8 mouse cellular contexts compared by ENCODE assay signal in genomic region chr4:152221411-152221887, GRCm38 (mm10). TPM values are rescaled to one million over a fixed set of nuclear protein-coding genes. Genes with fewer than 3 reads are reported as not detected.
DNase-seq lines count a peak whose midpoint lies in the region; ATAC-seq lines count a peak whose summit lies in the region.

No protein-coding gene starts in this region.

- no peak for DNase-seq in kidney, postnatal 10 days
- peak; percentile 54 for DNase-seq in embryo, embryonic 11 days
- peak; percentile 61 for DNase-seq in hindbrain, embryonic 14.5 days (ENCODE audit: low spot score)
- DNase-seq in midbrain, embryonic 11.5 days (ENCODE audit: low spot score, missing footprints), result peak; percentile 92
- DNase-seq in liver, embryonic 11.5 days (ENCODE audit: low spot score), result no peak
- DNase-seq in ovary, postnatal 10 days (ENCODE audit: low spot score), result no peak

- H3K4me1 ChIP-seq in kidney, embryonic 16.5 days (ENCODE audit: insufficient read depth, low read length), result peaks cover 22% of the 10 kb centered on the region
- H3K4me1 ChIP-seq in hindbrain, embryonic 14.5 days (replicated peaks; ENCODE audit: control insufficient read depth, insufficient read depth, low read length), result peaks cover 22% of the 10 kb centered on the region
- H3K4me1 ChIP-seq in midbrain, embryonic 11.5 days (ENCODE audit: control insufficient read depth, insufficient read depth, low read length), result peaks cover 19% of the 10 kb centered on the region
- no peaks in the 10 kb centered on the region for H3K4me1 ChIP-seq in liver, embryonic 11.5 days (replicated peaks; ENCODE audit: control insufficient read depth, insufficient read depth, low read length)

- H3K9me3 ChIP-seq in kidney, embryonic 16.5 days (ENCODE audit: low read length), result no peaks in the 10 kb centered on the region
- H3K9me3 ChIP-seq in hindbrain, embryonic 14.5 days (ENCODE audit: control insufficient read depth, low read length), result no peaks in the 10 kb centered on the region
- no peaks in the 10 kb centered on the region for H3K9me3 ChIP-seq in midbrain, embryonic 11.5 days (ENCODE audit: control insufficient read depth, low read length)
- no peaks in the 10 kb centered on the region for H3K9me3 ChIP-seq in liver, embryonic 11.5 days (ENCODE audit: control insufficient read depth, low read length)

- H3K36me3 ChIP-seq in kidney, embryonic 16.5 days (ENCODE audit: insufficient read depth, low read length), result no peaks in the 10 kb centered on the region; the same call in 1 of the 2 replicates
- H3K36me3 ChIP-seq in hindbrain, embryonic 14.5 days (replicated peaks; ENCODE audit: control insufficient read depth, insufficient read depth), result peaks cover 35% of the 10 kb centered on the region
- no peaks in the 10 kb centered on the region for H3K36me3 ChIP-seq in midbrain, embryonic 11.5 days (ENCODE audit: control insufficient read depth, insufficient read depth, low read length)
- no peaks in the 10 kb centered on the region for H3K36me3 ChIP-seq in liver, embryonic 11.5 days (ENCODE audit: control insufficient read depth, insufficient read depth, low read length)

- no peaks in the 10 kb centered on the region for H3K27me3 ChIP-seq in kidney, embryonic 16.5 days (ENCODE audit: insufficient read depth, low read length)
- H3K27me3 ChIP-seq in hindbrain, embryonic 14.5 days (ENCODE audit: control insufficient read depth, insufficient read depth, low read length), result peaks cover 29% of the 10 kb centered on the region; the same call in 1 of the 2 replicates
- H3K27me3 ChIP-seq in midbrain, embryonic 11.5 days (ENCODE audit: control insufficient read depth, insufficient read depth, low read length), result peaks cover 7% of the 10 kb centered on the region; the same call in 1 of the 2 replicates
- H3K27me3 ChIP-seq in liver, embryonic 11.5 days (replicated peaks; ENCODE audit: control insufficient read depth, insufficient read depth, low read length), result no peaks in the 10 kb centered on the region

- H3K27ac ChIP-seq in kidney, embryonic 16.5 days (ENCODE audit: low read length), result no peak overlapping the region
- H3K27ac ChIP-seq in hindbrain, embryonic 14.5 days, result peak overlapping the region; percentile 87
- H3K27ac ChIP-seq in midbrain, embryonic 11.5 days (ENCODE audit: low read depth, low read length), result peak overlapping the region; percentile 42; the same call in 1 of the 2 replicates
- H3K27ac ChIP-seq in liver, embryonic 11.5 days (ENCODE audit: low read depth, low read length), result no peak overlapping the region

- H3K9ac ChIP-seq in kidney, embryonic 16.5 days (replicated peaks; ENCODE audit: low read length), result no peak overlapping the region
- H3K9ac ChIP-seq in hindbrain, embryonic 14.5 days, result no peak overlapping the region
- peak overlapping the region; percentile 28; the same call in 1 of the 2 replicates for H3K9ac ChIP-seq in midbrain, embryonic 11.5 days (ENCODE audit: low read length)
- no peak overlapping the region for H3K9ac ChIP-seq in liver, embryonic 11.5 days (ENCODE audit: low read depth, low read length)

- no peak overlapping the region for H3K4me2 ChIP-seq in kidney, embryonic 16.5 days (replicated peaks; ENCODE audit: low read depth, low read length)
- H3K4me2 ChIP-seq in hindbrain, embryonic 14.5 days (replicated peaks), result peak overlapping the region; percentile 1; the same call in 1 of the 2 replicates
- H3K4me2 ChIP-seq in midbrain, embryonic 11.5 days, result peak overlapping the region; percentile 17
- H3K4me2 ChIP-seq in liver, embryonic 11.5 days, result no peak overlapping the region

- 47% methylated on average over 9 of the region's 9 CpGs for WGBS in kidney, embryonic 16.5 days
- 8% methylated on average over 9 of the region's 9 CpGs for WGBS in hindbrain, embryonic 14.5 days
- WGBS in midbrain, embryonic 11.5 days, result 12% methylated on average over 9 of the region's 9 CpGs
- WGBS in liver, embryonic 11.5 days, result 78% methylated on average over 9 of the region's 9 CpGs

- no peak overlapping the region for H3K4me3 ChIP-seq in kidney, embryonic 16.5 days (ENCODE audit: low read length)
- H3K4me3 ChIP-seq in hindbrain, embryonic 14.5 days (replicated peaks; ENCODE audit: low read length), result no peak overlapping the region
- H3K4me3 ChIP-seq in midbrain, embryonic 11.5 days (ENCODE audit: low read depth, low read length), result no peak overlapping the region
- no peak overlapping the region for H3K4me3 ChIP-seq in liver, embryonic 11.5 days (ENCODE audit: low read depth, low read length)

- 0 out of 2 replicates have a peak, but pooled peaks have one; percentile 37 for ATAC-seq in kidney, embryonic 16.5 days (ENCODE audit: low FRiP score, low TSS enrichment)
- peak; percentile 83 for ATAC-seq in hindbrain, embryonic 14.5 days (ENCODE audit: low FRiP score)
- ATAC-seq in midbrain, embryonic 11.5 days (ENCODE audit: low FRiP score), result peak; percentile 85
- no peak for ATAC-seq in erythroid progenitor cell, adult 5-6 weeks (replicated peaks; ENCODE audit: low FRiP score, poor library complexity, severe bottlenecking)
- no peak for ATAC-seq in liver, embryonic 11.5 days (replicated peaks; ENCODE audit: low FRiP score)

RNA-seq across cellular contexts. Expression of gene Acot7, which starts 43.5 kb away (rescaled TPM):
- 75.1 and 76.4 TPM in 2 replicates for polyA plus RNA-seq in kidney, embryonic 16.5 days (2015; fragmentation: Nextera tagmentation; extraction: Ambion mirVana)
- 352 and 396 TPM in 2 replicates for polyA plus RNA-seq in hindbrain, embryonic 14.5 days (2014; fragmentation: Nextera tagmentation; extraction: Ambion mirVana)
- polyA plus RNA-seq in midbrain, embryonic 11.5 days (2014; fragmentation: Nextera tagmentation; extraction: Ambion mirVana), result 92.5 and 93.5 TPM in 2 replicates
- total RNA-seq in erythroid progenitor cell, adult 5-6 weeks (2015; ENCODE audit: low replicate concordance), result 15.1 and 30.2 TPM in 2 replicates
- total RNA-seq in erythroid progenitor cell, adult 5-6 weeks (2017; ENCODE audit: low replicate concordance), result 3.7 and 3.9 TPM in 2 replicates
- polyA plus RNA-seq in liver, embryonic 11.5 days (2014; fragmentation: Nextera tagmentation; extraction: Ambion mirVana), result 50.0 and 51.1 TPM in 2 replicates

RNA-seq across cellular contexts. Expression of gene Gpr153, which starts 52.6 kb away (rescaled TPM):
- polyA plus RNA-seq in kidney, embryonic 16.5 days (2015; fragmentation: Nextera tagmentation; extraction: Ambion mirVana), result 5.3 and 6.2 TPM in 2 replicates
- 23.1 and 27.8 TPM in 2 replicates for polyA plus RNA-seq in hindbrain, embryonic 14.5 days (2014; fragmentation: Nextera tagmentation; extraction: Ambion mirVana)
- polyA plus RNA-seq in midbrain, embryonic 11.5 days (2014; fragmentation: Nextera tagmentation; extraction: Ambion mirVana), result 7.4 and 9.5 TPM in 2 replicates
- total RNA-seq in erythroid progenitor cell, adult 5-6 weeks (2015; ENCODE audit: low replicate concordance), result not detected in 2 replicates
- total RNA-seq in erythroid progenitor cell, adult 5-6 weeks (2017; ENCODE audit: low replicate concordance), result not detected in 2 replicates
- 1.9 and 2.2 TPM in 2 replicates for polyA plus RNA-seq in liver, embryonic 11.5 days (2014; fragmentation: Nextera tagmentation; extraction: Ambion mirVana)

Comparison
In these comparisons a context has a peak if more than half of its experiments do, and no peak if none do; other contexts are left out.
1. ATAC-seq: peak in kidney, embryonic 16.5 days (single experiment), hindbrain, embryonic 14.5 days (single experiment) and midbrain, embryonic 11.5 days (single experiment); none in erythroid progenitor cell, adult 5-6 weeks (single experiment) and liver, embryonic 11.5 days (single experiment).
2. H3K27ac ChIP-seq: peak in hindbrain, embryonic 14.5 days (single experiment) and midbrain, embryonic 11.5 days (single experiment); none in kidney, embryonic 16.5 days (single experiment) and liver, embryonic 11.5 days (single experiment).
3. H3K4me2 ChIP-seq: peak in hindbrain, embryonic 14.5 days (single experiment) and midbrain, embryonic 11.5 days (single experiment); none in kidney, embryonic 16.5 days (single experiment) and liver, embryonic 11.5 days (single experiment).
4. DNase-seq: peak in embryo, embryonic 11 days (single experiment), hindbrain, embryonic 14.5 days (single experiment) and midbrain, embryonic 11.5 days (single experiment); none in kidney, postnatal 10 days (single experiment), liver, embryonic 11.5 days (single experiment) and ovary, postnatal 10 days (single experiment).